Comparison of ENCODE assay signal across 8 mouse cellular contexts in the genomic region with DNA sequence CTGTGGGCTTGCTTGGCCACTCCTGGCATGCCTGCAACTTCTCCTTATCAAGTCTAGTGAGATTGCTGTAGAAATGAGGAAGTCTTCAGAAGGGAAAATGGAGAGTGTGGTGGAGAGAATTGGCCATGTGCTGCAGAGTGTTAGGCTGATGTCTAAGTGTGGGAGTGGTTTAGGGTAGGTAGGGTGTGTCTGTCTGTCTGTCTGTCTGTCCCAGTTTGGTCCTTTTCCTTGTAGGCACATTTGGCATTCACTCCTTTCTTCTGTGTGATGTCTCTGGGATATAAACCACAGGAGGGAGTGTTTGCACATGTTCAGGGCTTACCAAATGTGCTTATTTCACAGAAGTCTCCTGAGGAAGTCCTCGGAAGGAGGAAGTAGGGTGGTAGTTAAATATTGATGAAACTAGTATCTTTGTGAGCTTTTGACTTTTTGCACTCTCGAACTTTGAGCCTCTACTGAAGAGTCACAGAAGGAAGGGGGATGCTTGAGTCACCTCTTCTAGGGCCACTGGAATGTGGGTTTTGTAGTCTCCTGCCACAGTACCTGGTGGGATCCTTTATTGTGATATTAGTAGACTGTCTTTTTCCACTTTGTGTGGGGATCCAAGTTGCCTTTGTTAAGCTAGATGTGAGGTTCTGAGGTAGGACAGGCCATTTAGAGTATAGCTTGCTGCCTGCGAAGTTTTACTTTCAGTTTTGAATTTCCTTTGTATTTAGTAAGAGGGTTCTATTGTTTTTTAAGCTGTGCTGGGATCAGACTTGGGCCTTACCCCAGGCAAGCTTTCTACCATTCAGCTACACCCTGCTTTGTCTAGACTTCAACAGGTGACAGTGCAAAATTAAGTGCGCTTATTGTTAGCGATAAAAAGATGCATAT. TPM values are rescaled to one million over a fixed set of nuclear protein-coding genes. Genes with fewer than 3 reads are reported as not detected.
A peak's percentile ranks its signal among the peaks of the same experiment; 100 is the strongest.
DNase-seq lines count a peak whose midpoint lies in the region; ATAC-seq and TF ChIP-seq lines count a peak whose summit lies in the region.

No protein-coding gene starts in this region.

- H3K4me1 ChIP-seq in liver, adult 2 months (ENCODE audit: control insufficient read depth, insufficient read depth, low read length): peaks cover 38% of the 10 kb centered on the region
- H3K4me1 ChIP-seq in forebrain, embryonic 12.5 days: peaks cover 56% of the 10 kb centered on the region

- ATAC-seq in forebrain, embryonic 12.5 days (ENCODE audit: low FRiP score): no peak
- peak; percentile 39 for ATAC-seq in megakaryocyte, adult 5-6 weeks (ENCODE audit: poor library complexity, severe bottlenecking)
- ATAC-seq in megakaryocyte-erythroid progenitor cell, adult 5-6 weeks (replicated peaks; ENCODE audit: low FRiP score, low TSS enrichment, poor library complexity, severe bottlenecking): no peak

- H3K36me3 ChIP-seq in liver, adult 2 months (ENCODE audit: control insufficient read depth, insufficient read depth, low read length): peaks cover 2% of the 10 kb centered on the region
- peaks cover 9% of the 10 kb centered on the region for H3K36me3 ChIP-seq in forebrain, embryonic 12.5 days (replicated peaks)

- 22% methylated on average over 5 of the region's 5 CpGs for WGBS in liver, adult 2 months
- WGBS in forebrain, embryonic 12.5 days: 80% methylated on average over 5 of the region's 5 CpGs

- peak; percentile 81 for DNase-seq in liver, adult 2 months (ENCODE audit: extremely low read depth, low read depth, low spot score)
- no peak for DNase-seq in liver
- DNase-seq in kidney, adult 8-10 months: peak; percentile 34 to 74
- no peak for DNase-seq in left cerebral cortex, adult 18-20 months (ENCODE audit: low spot score in 2 of 2)
- no peak for DNase-seq in urinary bladder, postnatal 4 days (ENCODE audit: low spot score in 2 of 2)

- H3K27ac ChIP-seq in liver, adult 2 months (replicated peaks; ENCODE audit: insufficient read depth, low read depth, low read length): peak overlapping the region; percentile 83
- H3K27ac ChIP-seq in forebrain, embryonic 12.5 days: no peak overlapping the region

- peak overlapping the region; percentile 38 for H3K4me3 ChIP-seq in liver, adult 2 months (ENCODE audit: insufficient read depth, low read depth, low read length)
- H3K4me3 ChIP-seq in forebrain, embryonic 12.5 days (replicated peaks): peak overlapping the region; percentile 86

- no peak for TF ChIP-seq POLR2A in liver, adult 2 months (IDR thresholded peaks at IDR 0.05; ENCODE audit: extremely low read depth, insufficient read depth, low read length)

- H3K9ac ChIP-seq in liver, adult 2 months (ENCODE audit: low read depth, low read length): peak overlapping the region; percentile 32
- H3K9ac ChIP-seq in forebrain, embryonic 12.5 days: 0 out of 2 replicates have a peak overlapping the region, but pooled peaks have one; percentile 1

- H3K27me3 ChIP-seq in liver, adult 2 months (ENCODE audit: control insufficient read depth, insufficient read depth, low read length): no peaks in the 10 kb centered on the region
- H3K27me3 ChIP-seq in forebrain, embryonic 12.5 days: no peaks in the 10 kb centered on the region

- no peaks in the 10 kb centered on the region for H3K9me3 ChIP-seq in forebrain, embryonic 12.5 days

- H3K79me2 ChIP-seq in liver, adult 2 months (ENCODE audit: control insufficient read depth, insufficient read depth, low read length): peaks cover 25% of the 10 kb centered on the region; the same call in 1 of the 2 replicates

- TF ChIP-seq CTCF in liver, adult 2 months (IDR thresholded peaks at IDR 0.05; ENCODE audit: low read depth, low read length): no peak

- H3K4me2 ChIP-seq in forebrain, embryonic 12.5 days: peak overlapping the region; percentile 92

RNA-seq across cellular contexts. Expression of a gene that starts 9.2 kb away (rescaled TPM):
- 53.4 and 56.2 TPM in 2 replicates for total RNA-seq in liver, adult 2 months (2014; rRNA removed)
- 36.4 and 43.0 TPM in 2 replicates for polyA plus RNA-seq in liver, adult 2 months (2012; rRNA removed)
- polyA plus RNA-seq in forebrain, embryonic 12.5 days (2016; fragmentation: Nextera tagmentation; extraction: Ambion mirVana): 496 and 499 TPM in 2 replicates
- total RNA-seq in megakaryocyte, adult 5-6 weeks (2015): 637 and 647 TPM in 2 replicates
- total RNA-seq in megakaryocyte, adult 5-6 weeks (2017): 1,137 and 1,174 TPM in 2 replicates
- 100 to 1,000 TPM; 183 to 206 TPM for total RNA-seq in left cerebral cortex, adult 18-20 months (2021)
- total RNA-seq in megakaryocyte-erythroid progenitor cell, adult 5-6 weeks (2014; fragmentation: Nextera tagmentation): 192 and 222 TPM in 2 replicates
- 375 and 390 TPM in 2 replicates for total RNA-seq in megakaryocyte-erythroid progenitor cell, adult 5-6 weeks (2017)

RNA-seq across cellular contexts. Expression of a gene that starts 22.3 kb away (rescaled TPM):
- 0.07 and 0.09 TPM in 2 replicates for total RNA-seq in liver, adult 2 months (2014; rRNA removed)
- polyA plus RNA-seq in liver, adult 2 months (2012; rRNA removed): 0.01 and 0.02 TPM in 2 replicates
- 0.50 and 0.69 TPM in 2 replicates for polyA plus RNA-seq in forebrain, embryonic 12.5 days (2016; fragmentation: Nextera tagmentation; extraction: Ambion mirVana)
- total RNA-seq in megakaryocyte, adult 5-6 weeks (2015): 0.93 and 1.3 TPM in 2 replicates
- total RNA-seq in megakaryocyte, adult 5-6 weeks (2017): 0.55 and 0.89 TPM in 2 replicates
- total RNA-seq in left cerebral cortex, adult 18-20 months (2021): under 1 TPM; 0.14 to 0.30 TPM
- 0.05 TPM in 1 of 2 replicates, not detected in the other for total RNA-seq in megakaryocyte-erythroid progenitor cell, adult 5-6 weeks (2014; fragmentation: Nextera tagmentation)
- total RNA-seq in megakaryocyte-erythroid progenitor cell, adult 5-6 weeks (2017): not detected in 2 replicates

RNA-seq across cellular contexts. Expression of a gene that starts 29.2 kb away (rescaled TPM):
- total RNA-seq in liver, adult 2 months (2014; rRNA removed): 32.6 and 36.5 TPM in 2 replicates
- 37.7 and 46.3 TPM in 2 replicates for polyA plus RNA-seq in liver, adult 2 months (2012; rRNA removed)
- polyA plus RNA-seq in forebrain, embryonic 12.5 days (2016; fragmentation: Nextera tagmentation; extraction: Ambion mirVana): 205 and 225 TPM in 2 replicates
- 134 and 144 TPM in 2 replicates for total RNA-seq in megakaryocyte, adult 5-6 weeks (2015)
- 99.6 and 101 TPM in 2 replicates for total RNA-seq in megakaryocyte, adult 5-6 weeks (2017)
- total RNA-seq in left cerebral cortex, adult 18-20 months (2021): 100 to 1,000 TPM; 163 to 176 TPM
- total RNA-seq in megakaryocyte-erythroid progenitor cell, adult 5-6 weeks (2014; fragmentation: Nextera tagmentation): 319 and 326 TPM in 2 replicates
- total RNA-seq in megakaryocyte-erythroid progenitor cell, adult 5-6 weeks (2017): 151 and 159 TPM in 2 replicates

RNA-seq across cellular contexts. Expression of a gene that starts 30.2 kb away (rescaled TPM):
- 64.7 and 67.9 TPM in 2 replicates for total RNA-seq in liver, adult 2 months (2014; rRNA removed)
- 23.4 and 24.2 TPM in 2 replicates for polyA plus RNA-seq in liver, adult 2 months (2012; rRNA removed)
- polyA plus RNA-seq in forebrain, embryonic 12.5 days (2016; fragmentation: Nextera tagmentation; extraction: Ambion mirVana): 188 and 189 TPM in 2 replicates
- 46.7 and 50.9 TPM in 2 replicates for total RNA-seq in megakaryocyte, adult 5-6 weeks (2015)
- 39.0 and 55.0 TPM in 2 replicates for total RNA-seq in megakaryocyte, adult 5-6 weeks (2017)
- total RNA-seq in left cerebral cortex, adult 18-20 months (2021): 100 to 1,000 TPM; 101 to 108 TPM
- 47.5 and 67.7 TPM in 2 replicates for total RNA-seq in megakaryocyte-erythroid progenitor cell, adult 5-6 weeks (2014; fragmentation: Nextera tagmentation)
- total RNA-seq in megakaryocyte-erythroid progenitor cell, adult 5-6 weeks (2017): 42.7 and 55.0 TPM in 2 replicates

Comparison
In these comparisons a context has a peak if more than half of its experiments do, and no peak if none do; other contexts are left out.
1. DNase-seq: peak in liver, adult 2 months (single experiment) and kidney, adult 8-10 months (2 of 2); none in liver (single experiment), left cerebral cortex, adult 18-20 months (0 of 2) and urinary bladder, postnatal 4 days (0 of 2).